Mouse (Mus musculus): Measurements from ENCODE around the gene Slc15a1. TPM values are rescaled to one million over a fixed set of nuclear protein-coding genes. Genes with fewer than 3 reads are reported as not detected.

Slc15a1 gene
- total and polyA plus RNA-seq, 2 experiments: not detected

DNA sequence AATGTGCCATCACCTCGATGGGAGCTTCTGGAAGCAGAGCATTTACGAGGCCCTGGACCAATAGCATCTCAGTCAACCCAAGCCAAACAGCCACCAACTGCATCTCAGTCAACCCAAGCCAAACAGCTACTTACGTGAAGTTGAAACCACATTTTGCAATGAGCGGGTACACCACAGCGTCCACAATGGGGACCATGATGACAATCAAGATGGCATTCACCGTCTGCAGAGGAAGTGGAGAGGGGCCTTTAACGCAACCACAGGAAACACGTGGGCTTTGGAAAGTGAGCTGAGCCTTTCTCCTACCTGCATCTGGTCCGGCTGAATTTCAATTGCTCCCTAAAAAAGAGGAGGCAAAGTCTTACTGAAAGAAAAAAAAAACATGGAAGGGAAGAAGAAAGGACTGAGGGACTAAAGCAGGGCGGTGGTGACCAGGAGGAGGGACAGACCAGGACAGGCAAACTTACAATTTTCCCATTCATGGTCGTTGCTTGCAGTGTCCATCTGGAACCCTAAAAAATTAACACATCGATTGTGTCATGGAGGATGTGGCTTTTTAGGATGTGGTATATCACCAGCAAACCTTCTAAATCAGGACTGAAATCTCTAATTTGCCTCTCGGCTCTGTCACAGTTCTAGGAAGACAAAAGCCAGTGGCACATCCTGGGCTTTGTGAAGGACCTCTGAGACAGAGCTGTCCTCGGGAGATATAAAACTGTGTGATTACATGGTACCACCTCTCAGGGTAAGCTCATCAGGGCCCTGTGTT, 26.9 kb downstream of the Slc15a1 start:
- TF ChIP-seq CTCF (IDR thresholded peaks at IDR 0.05; ENCODE audit: low read depth, low read length) (no peak), POLR2A (IDR thresholded peaks at IDR 0.05; ENCODE audit: extremely low read depth, insufficient read depth, low read length) (no peak)
- no peak overlapping the region for H3K27ac ChIP-seq (replicated peaks; ENCODE audit: insufficient read depth, low read depth, low read length)
- WGBS: 82% methylated on average over 14 of the region's 14 CpGs

GRCm38 (mm10) chr14:121473869-121474268, 31.2 kb downstream of the Slc15a1 start:
- Histone ChIP-seq H3K36me3 (ENCODE audit: control insufficient read depth, insufficient read depth, low read length) (no peaks in the 10 kb centered on the region), H3K4me3 (ENCODE audit: insufficient read depth, low read depth, low read length) (no peak overlapping the region), H3K4me1 (ENCODE audit: control insufficient read depth, insufficient read depth, low read length) (peaks cover 12% of the 10 kb centered on the region), H3K79me2 (ENCODE audit: control insufficient read depth, insufficient read depth, low read length) (no peaks in the 10 kb centered on the region), H3K9ac (ENCODE audit: low read depth, low read length) (no peak overlapping the region), H3K27ac (replicated peaks; ENCODE audit: insufficient read depth, low read depth, low read length) (no peak overlapping the region), H3K27me3 (ENCODE audit: control insufficient read depth, insufficient read depth, low read length) (no peaks in the 10 kb centered on the region)
- TF ChIP-seq CTCF (IDR thresholded peaks at IDR 0.05; ENCODE audit: low read depth, low read length): no peak
- TF ChIP-seq POLR2A (IDR thresholded peaks at IDR 0.05; ENCODE audit: extremely low read depth, insufficient read depth, low read length): no peak
- DNase-seq (ENCODE audit: extremely low read depth, low read depth, low spot score): peak; percentile 43
- 27% methylated on average over 4 of the region's 4 CpGs for WGBS

More for the DNA sequence above, 26.9 kb downstream of the Slc15a1 start:
- H3K4me1 ChIP-seq (ENCODE audit: control insufficient read depth, insufficient read depth, low read length): peaks cover 3% of the 10 kb centered on the region
- no peak for DNase-seq (ENCODE audit: extremely low read depth, low read depth, low spot score)
- no peaks in the 10 kb centered on the region; the same call in 1 of the 2 replicates for H3K27me3 ChIP-seq (ENCODE audit: control insufficient read depth, insufficient read depth, low read length)
- H3K9ac ChIP-seq (ENCODE audit: low read depth, low read length): no peak overlapping the region
- H3K4me3 ChIP-seq (ENCODE audit: insufficient read depth, low read depth, low read length): no peak overlapping the region
- no peaks in the 10 kb centered on the region for H3K36me3 ChIP-seq (ENCODE audit: control insufficient read depth, insufficient read depth, low read length)
- H3K79me2 ChIP-seq (ENCODE audit: control insufficient read depth, insufficient read depth, low read length): no peaks in the 10 kb centered on the region

GRCm38 (mm10) chr14:121471545-121472121, 33.4 kb downstream of the Slc15a1 start:
- no peaks in the 10 kb centered on the region for H3K27me3 ChIP-seq (ENCODE audit: control insufficient read depth, insufficient read depth, low read length)
- WGBS: 20% methylated on average over 11 of the region's 11 CpGs
- H3K79me2 ChIP-seq (ENCODE audit: control insufficient read depth, insufficient read depth, low read length): no peaks in the 10 kb centered on the region
- no peak overlapping the region for H3K4me3 ChIP-seq (ENCODE audit: insufficient read depth, low read depth, low read length)
- H3K4me1 ChIP-seq (ENCODE audit: control insufficient read depth, insufficient read depth, low read length): peaks cover 12% of the 10 kb centered on the region
- peak overlapping the region; percentile 65 for H3K27ac ChIP-seq (replicated peaks; ENCODE audit: insufficient read depth, low read depth, low read length)
- no peaks in the 10 kb centered on the region for H3K36me3 ChIP-seq (ENCODE audit: control insufficient read depth, insufficient read depth, low read length)
- DNase-seq (ENCODE audit: extremely low read depth, low read depth, low spot score): peak; percentile 86
- no peak overlapping the region for H3K9ac ChIP-seq (ENCODE audit: low read depth, low read length)
- TF ChIP-seq CTCF (IDR thresholded peaks at IDR 0.05; ENCODE audit: low read depth, low read length): no peak
- no peak for TF ChIP-seq POLR2A (IDR thresholded peaks at IDR 0.05; ENCODE audit: extremely low read depth, insufficient read depth, low read length)

GRCm38 (mm10) chr14:121469601-121470000, 35.5 kb downstream of the Slc15a1 start:
- no peak overlapping the region for H3K4me3 ChIP-seq (ENCODE audit: insufficient read depth, low read depth, low read length)
- no peaks in the 10 kb centered on the region for H3K79me2 ChIP-seq (ENCODE audit: control insufficient read depth, insufficient read depth, low read length)
- H3K27me3 ChIP-seq (ENCODE audit: control insufficient read depth, insufficient read depth, low read length): no peaks in the 10 kb centered on the region
- no peak overlapping the region for H3K9ac ChIP-seq (ENCODE audit: low read depth, low read length)
- H3K4me1 ChIP-seq (ENCODE audit: control insufficient read depth, insufficient read depth, low read length): peaks cover 12% of the 10 kb centered on the region
- TF ChIP-seq POLR2A (IDR thresholded peaks at IDR 0.05; ENCODE audit: extremely low read depth, insufficient read depth, low read length): no peak
- no peak for TF ChIP-seq CTCF (IDR thresholded peaks at IDR 0.05; ENCODE audit: low read depth, low read length)
- no peak overlapping the region for H3K27ac ChIP-seq (replicated peaks; ENCODE audit: insufficient read depth, low read depth, low read length)
- no peaks in the 10 kb centered on the region for H3K36me3 ChIP-seq (ENCODE audit: control insufficient read depth, insufficient read depth, low read length)
- peak; percentile 81 for DNase-seq (ENCODE audit: extremely low read depth, low read depth, low spot score)

DNA sequence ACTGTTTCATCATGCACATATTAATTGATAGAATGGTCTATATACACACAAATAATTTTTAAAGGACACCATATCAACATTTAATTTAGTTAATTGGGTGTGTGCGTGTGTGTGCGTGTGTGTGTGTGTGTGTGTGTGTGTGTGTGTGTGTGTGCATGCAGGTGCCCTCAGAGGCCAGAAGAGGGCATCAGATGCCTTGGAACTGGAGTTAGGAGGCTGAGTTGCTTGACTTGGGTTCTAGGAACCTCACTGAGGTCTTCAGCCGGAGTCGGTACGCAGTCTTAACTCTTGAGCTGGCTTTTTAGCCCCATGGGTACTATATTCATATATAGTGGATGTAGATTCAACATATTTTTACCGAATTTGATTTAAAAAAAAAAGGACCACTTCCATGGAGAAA, 37.4 kb downstream of the Slc15a1 start:
- Histone ChIP-seq H3K9ac (ENCODE audit: low read depth, low read length) (no peak overlapping the region), H3K4me1 (ENCODE audit: control insufficient read depth, insufficient read depth, low read length) (peaks cover 9% of the 10 kb centered on the region), H3K27me3 (ENCODE audit: control insufficient read depth, insufficient read depth, low read length) (no peaks in the 10 kb centered on the region), H3K4me3 (ENCODE audit: insufficient read depth, low read depth, low read length) (no peak overlapping the region), H3K79me2 (ENCODE audit: control insufficient read depth, insufficient read depth, low read length) (no peaks in the 10 kb centered on the region), H3K36me3 (ENCODE audit: control insufficient read depth, insufficient read depth, low read length) (no peaks in the 10 kb centered on the region), H3K27ac (replicated peaks; ENCODE audit: insufficient read depth, low read depth, low read length) (no peak overlapping the region)
- no peak for DNase-seq (ENCODE audit: extremely low read depth, low read depth, low spot score)
- 91% methylated on average over 6 of the region's 6 CpGs for WGBS
- TF ChIP-seq CTCF (IDR thresholded peaks at IDR 0.05; ENCODE audit: low read depth, low read length) (no peak), POLR2A (IDR thresholded peaks at IDR 0.05; ENCODE audit: extremely low read depth, insufficient read depth, low read length) (no peak)

DNA sequence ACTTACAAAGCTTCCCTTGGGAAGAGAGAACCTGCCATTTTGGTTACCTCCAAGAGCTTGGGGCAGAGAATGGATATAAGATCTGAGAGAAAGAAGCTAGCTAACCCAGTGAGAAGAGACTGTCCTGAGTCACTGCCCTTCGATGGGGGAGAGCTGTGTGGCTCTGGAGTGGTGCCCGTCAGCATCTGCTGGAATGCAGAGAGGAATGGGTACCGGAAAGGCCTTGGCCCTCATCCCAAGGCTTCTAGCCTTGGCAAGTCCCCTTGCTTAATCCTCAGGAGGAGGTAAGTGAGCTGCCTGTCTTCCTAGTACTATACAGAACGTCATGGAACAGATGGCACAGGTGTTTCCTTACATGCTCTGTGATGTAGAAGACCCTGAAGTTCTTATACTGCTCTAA, 38.6 kb downstream of the Slc15a1 start:
- no peak for DNase-seq (ENCODE audit: extremely low read depth, low read depth, low spot score)
- TF ChIP-seq CTCF (IDR thresholded peaks at IDR 0.05; ENCODE audit: low read depth, low read length) (no peak), POLR2A (IDR thresholded peaks at IDR 0.05; ENCODE audit: extremely low read depth, insufficient read depth, low read length) (no peak)
- WGBS: 88% methylated on average over 4 of the region's 4 CpGs
- Histone ChIP-seq H3K79me2 (ENCODE audit: control insufficient read depth, insufficient read depth, low read length) (no peaks in the 10 kb centered on the region), H3K36me3 (ENCODE audit: control insufficient read depth, insufficient read depth, low read length) (no peaks in the 10 kb centered on the region), H3K4me3 (ENCODE audit: insufficient read depth, low read depth, low read length) (no peak overlapping the region), H3K4me1 (ENCODE audit: control insufficient read depth, insufficient read depth, low read length) (peaks cover 6% of the 10 kb centered on the region), H3K27me3 (ENCODE audit: control insufficient read depth, insufficient read depth, low read length) (no peaks in the 10 kb centered on the region), H3K9ac (ENCODE audit: low read depth, low read length) (no peak overlapping the region), H3K27ac (replicated peaks; ENCODE audit: insufficient read depth, low read depth, low read length) (no peak overlapping the region)

Measured in liver, adult 2 months (tissue).